Mouse (Mus musculus): ENCODE data around the gene Nt5c1a. TPM values are rescaled to one million over a fixed set of nuclear protein-coding genes. Genes with fewer than 3 reads are reported as not detected.

Nt5c1a gene
- polyA plus RNA-seq, 1 experiment from 2014 or later: not detected

GRCm38 (mm10) chr4:123216782-123217181 is 15.5 kb downstream of the Nt5c1a start:
- ATAC-seq (ENCODE audit: low FRiP score, low TSS enrichment) (no peak), DNase-seq (peak; percentile 67)
- Histone ChIP-seq H3K4me3 (replicated peaks; ENCODE audit: low read depth, low read length) (no peak overlapping the region), H3K9me3 (ENCODE audit: control insufficient read depth, low read length) (no peaks in the 10 kb centered on the region), H3K4me1 (ENCODE audit: control insufficient read depth, insufficient read depth, low read length) (0 out of 2 replicates have a peak, but pooled peaks cover 8% of the 10 kb centered on the region), H3K36me3 (ENCODE audit: control insufficient read depth, insufficient read depth, low read length) (no peaks in the 10 kb centered on the region), H3K27ac (replicated peaks; ENCODE audit: low read depth, low read length) (no peak overlapping the region), H3K4me2 (ENCODE audit: low read length) (no peak overlapping the region), H3K27me3 (ENCODE audit: control insufficient read depth, insufficient read depth, low read length) (no peaks in the 10 kb centered on the region), H3K9ac (replicated peaks; ENCODE audit: low read length) (no peak overlapping the region)
- WGBS: 31% methylated on average over 1 of the region's 1 CpGs

- ATAC-seq (ENCODE audit: low FRiP score, low TSS enrichment) (peak; percentile 58; the same call in 1 of the 2 replicates), DNase-seq (peak; percentile 88)
- no peaks in the 10 kb centered on the region for H3K9me3 ChIP-seq (ENCODE audit: control insufficient read depth, low read length)
- H3K4me3 ChIP-seq (replicated peaks; ENCODE audit: low read depth, low read length): no peak overlapping the region
- H3K36me3 ChIP-seq (ENCODE audit: control insufficient read depth, insufficient read depth, low read length): no peaks in the 10 kb centered on the region
- no peak overlapping the region for H3K9ac ChIP-seq (replicated peaks; ENCODE audit: low read length)
- 76% methylated on average over 15 of the region's 15 CpGs for WGBS
- H3K4me1 ChIP-seq (ENCODE audit: control insufficient read depth, insufficient read depth, low read length): 0 out of 2 replicates have a peak, but pooled peaks cover 8% of the 10 kb centered on the region
- H3K27ac ChIP-seq (replicated peaks; ENCODE audit: low read depth, low read length): no peak overlapping the region
- H3K4me2 ChIP-seq (ENCODE audit: low read length): no peak overlapping the region
- no peaks in the 10 kb centered on the region for H3K27me3 ChIP-seq (ENCODE audit: control insufficient read depth, insufficient read depth, low read length)
These were observed 18.5 kb downstream of the Nt5c1a start for GRCm38 (mm10) chr4:123219720-123220357.

GRCm38 (mm10) chr4:123220637-123221036 is 19.3 kb downstream of the Nt5c1a start:
- Histone ChIP-seq H3K27me3 (ENCODE audit: control insufficient read depth, insufficient read depth, low read length) (no peaks in the 10 kb centered on the region), H3K9me3 (ENCODE audit: control insufficient read depth, low read length) (no peaks in the 10 kb centered on the region), H3K27ac (replicated peaks; ENCODE audit: low read depth, low read length) (no peak overlapping the region), H3K9ac (replicated peaks; ENCODE audit: low read length) (no peak overlapping the region), H3K4me2 (ENCODE audit: low read length) (no peak overlapping the region), H3K4me3 (replicated peaks; ENCODE audit: low read depth, low read length) (no peak overlapping the region), H3K36me3 (ENCODE audit: control insufficient read depth, insufficient read depth, low read length) (no peaks in the 10 kb centered on the region), H3K4me1 (ENCODE audit: control insufficient read depth, insufficient read depth, low read length) (0 out of 2 replicates have a peak, but pooled peaks cover under 1% of the 10 kb centered on the region)
- ATAC-seq (ENCODE audit: low FRiP score, low TSS enrichment): no peak
- WGBS: 87% methylated on average over 4 of the region's 4 CpGs
- DNase-seq: no peak

GRCm38 (mm10) chr4:123223309-123223708 is 22.0 kb downstream of the Nt5c1a start:
- Histone ChIP-seq H3K27me3 (ENCODE audit: control insufficient read depth, insufficient read depth, low read length) (no peaks in the 10 kb centered on the region), H3K4me3 (replicated peaks; ENCODE audit: low read depth, low read length) (no peak overlapping the region), H3K9me3 (ENCODE audit: control insufficient read depth, low read length) (no peaks in the 10 kb centered on the region), H3K9ac (replicated peaks; ENCODE audit: low read length) (no peak overlapping the region), H3K4me2 (ENCODE audit: low read length) (no peak overlapping the region), H3K4me1 (ENCODE audit: control insufficient read depth, insufficient read depth, low read length) (no peaks in the 10 kb centered on the region), H3K36me3 (ENCODE audit: control insufficient read depth, insufficient read depth, low read length) (no peaks in the 10 kb centered on the region), H3K27ac (replicated peaks; ENCODE audit: low read depth, low read length) (no peak overlapping the region)
- ATAC-seq (ENCODE audit: low FRiP score, low TSS enrichment) (no peak), DNase-seq (no peak)
- WGBS: 46% methylated on average over 3 of the region's 3 CpGs

GRCm38 (mm10) chr4:123225718-123226403 is 24.6 kb downstream of the Nt5c1a start:
- H3K9me3 ChIP-seq (ENCODE audit: control insufficient read depth, low read length): no peaks in the 10 kb centered on the region
- no peak overlapping the region for H3K27ac ChIP-seq (replicated peaks; ENCODE audit: low read depth, low read length)
- DNase-seq (no peak), ATAC-seq (ENCODE audit: low FRiP score, low TSS enrichment) (no peak)
- 82% methylated on average over 10 of the region's 10 CpGs for WGBS
- H3K4me3 ChIP-seq (replicated peaks; ENCODE audit: low read depth, low read length): no peak overlapping the region
- H3K9ac ChIP-seq (replicated peaks; ENCODE audit: low read length): no peak overlapping the region
- no peak overlapping the region for H3K4me2 ChIP-seq (ENCODE audit: low read length)
- H3K27me3 ChIP-seq (ENCODE audit: control insufficient read depth, insufficient read depth, low read length): no peaks in the 10 kb centered on the region
- H3K36me3 ChIP-seq (ENCODE audit: control insufficient read depth, insufficient read depth, low read length): no peaks in the 10 kb centered on the region
- no peaks in the 10 kb centered on the region for H3K4me1 ChIP-seq (ENCODE audit: control insufficient read depth, insufficient read depth, low read length)

GRCm38 (mm10) chr4:123227707-123228106 is 26.4 kb downstream of the Nt5c1a start:
- 69% methylated on average over 4 of the region's 4 CpGs for WGBS
- no peaks in the 10 kb centered on the region for H3K4me1 ChIP-seq (ENCODE audit: control insufficient read depth, insufficient read depth, low read length)
- 0 out of 2 replicates have a peak, but pooled peaks cover 8% of the 10 kb centered on the region for H3K27me3 ChIP-seq (ENCODE audit: control insufficient read depth, insufficient read depth, low read length)
- no peak overlapping the region for H3K4me3 ChIP-seq (replicated peaks; ENCODE audit: low read depth, low read length)
- no peaks in the 10 kb centered on the region for H3K9me3 ChIP-seq (ENCODE audit: control insufficient read depth, low read length)
- no peaks in the 10 kb centered on the region for H3K36me3 ChIP-seq (ENCODE audit: control insufficient read depth, insufficient read depth, low read length)
- no peak overlapping the region for H3K9ac ChIP-seq (replicated peaks; ENCODE audit: low read length)
- H3K4me2 ChIP-seq (ENCODE audit: low read length): no peak overlapping the region
- ATAC-seq (ENCODE audit: low FRiP score, low TSS enrichment) (no peak), DNase-seq (no peak)
- no peak overlapping the region for H3K27ac ChIP-seq (replicated peaks; ENCODE audit: low read depth, low read length)

GRCm38 (mm10) chr4:123228270-123228669 is 27.0 kb downstream of the Nt5c1a start:
- ATAC-seq (ENCODE audit: low FRiP score, low TSS enrichment) (no peak), DNase-seq (no peak)
- Histone ChIP-seq H3K36me3 (ENCODE audit: control insufficient read depth, insufficient read depth, low read length) (no peaks in the 10 kb centered on the region), H3K4me3 (replicated peaks; ENCODE audit: low read depth, low read length) (no peak overlapping the region), H3K27ac (replicated peaks; ENCODE audit: low read depth, low read length) (no peak overlapping the region), H3K4me2 (ENCODE audit: low read length) (no peak overlapping the region), H3K27me3 (ENCODE audit: control insufficient read depth, insufficient read depth, low read length) (peaks cover 13% of the 10 kb centered on the region; the same call in 1 of the 2 replicates), H3K9me3 (ENCODE audit: control insufficient read depth, low read length) (no peaks in the 10 kb centered on the region), H3K9ac (replicated peaks; ENCODE audit: low read length) (no peak overlapping the region), H3K4me1 (ENCODE audit: control insufficient read depth, insufficient read depth, low read length) (no peaks in the 10 kb centered on the region)
- WGBS: 51% methylated on average over 2 of the region's 2 CpGs

- no peak for DNase-seq
- no peak for ATAC-seq (ENCODE audit: low FRiP score, low TSS enrichment)
- Histone ChIP-seq H3K9me3 (ENCODE audit: control insufficient read depth, low read length) (no peaks in the 10 kb centered on the region), H3K27ac (replicated peaks; ENCODE audit: low read depth, low read length) (no peak overlapping the region), H3K4me1 (ENCODE audit: control insufficient read depth, insufficient read depth, low read length) (peaks cover 5% of the 10 kb centered on the region; the same call in 1 of the 2 replicates), H3K27me3 (ENCODE audit: control insufficient read depth, insufficient read depth, low read length) (peaks cover 21% of the 10 kb centered on the region), H3K4me2 (ENCODE audit: low read length) (no peak overlapping the region), H3K9ac (replicated peaks; ENCODE audit: low read length) (no peak overlapping the region), H3K36me3 (ENCODE audit: control insufficient read depth, insufficient read depth, low read length) (no peaks in the 10 kb centered on the region), H3K4me3 (replicated peaks; ENCODE audit: low read depth, low read length) (no peak overlapping the region)
- WGBS: 84% methylated on average over 11 of the region's 11 CpGs
These were observed 27.9 kb downstream of the Nt5c1a start for GRCm38 (mm10) chr4:123229166-123229565.

- no peak overlapping the region for H3K27ac ChIP-seq (replicated peaks; ENCODE audit: low read depth, low read length)
- H3K4me2 ChIP-seq (ENCODE audit: low read length): no peak overlapping the region
- H3K36me3 ChIP-seq (ENCODE audit: control insufficient read depth, insufficient read depth, low read length): no peaks in the 10 kb centered on the region
- 54% methylated on average over 3 of the region's 3 CpGs for WGBS
- H3K9me3 ChIP-seq (ENCODE audit: control insufficient read depth, low read length): no peaks in the 10 kb centered on the region
- peaks cover 5% of the 10 kb centered on the region; the same call in 1 of the 2 replicates for H3K4me1 ChIP-seq (ENCODE audit: control insufficient read depth, insufficient read depth, low read length)
- H3K4me3 ChIP-seq (replicated peaks; ENCODE audit: low read depth, low read length): no peak overlapping the region
- no peak for DNase-seq
- ATAC-seq (ENCODE audit: low FRiP score, low TSS enrichment): no peak
- peaks cover 31% of the 10 kb centered on the region for H3K27me3 ChIP-seq (ENCODE audit: control insufficient read depth, insufficient read depth, low read length)
- H3K9ac ChIP-seq (replicated peaks; ENCODE audit: low read length): no peak overlapping the region
These were observed 31.5 kb downstream of the Nt5c1a start for GRCm38 (mm10) chr4:123232841-123233240.

Measured in midbrain, embryonic 14.5 days (tissue).